Mouse (Mus musculus): ENCODE measurements at regions not wholly inside any gene's neighbourhood (a gene's known extent, or its start where the extent isn't known, plus 50 kb on each side); places are given as distances from the start of the nearest gene placed in this dataset.

- no peak overlapping the region for H3K27ac ChIP-seq (ENCODE audit: insufficient read depth, low read depth)
- no peak overlapping the region for H3K9ac ChIP-seq (ENCODE audit: insufficient read depth, low read depth)
- H3K4me1 ChIP-seq (ENCODE audit: control insufficient read depth in 1 of 2, insufficient read depth in 2 of 2), result no peaks in the 10 kb centered on the region
- dilution Hi-C loops (cut with MboI; ENCODE audit: extremely low pct_ligation_motif_present, extremely low pct_unique_long_range_greater_than_20kb, low sequenced_read_pairs) (no loop called here), in situ Hi-C loops (cut with MboI; ENCODE audit: low pct_ligation_motif_present, low pct_unique_long_range_greater_than_20kb, low sequenced_read_pairs) (no loop called here)
- no peaks in the 10 kb centered on the region for H3K79me2 ChIP-seq (replicated peaks; ENCODE audit: control insufficient read depth, extremely low read depth, insufficient read depth, poor library complexity, severe bottlenecking)
- H3K36me3 ChIP-seq (replicated peaks in 1 of 2; ENCODE audit: control insufficient read depth in 1 of 2, insufficient read depth in 1 of 2, low read length in 1 of 2), result no peaks in the 10 kb centered on the region
- no peak for TF ChIP-seq PAX5 (IDR thresholded peaks at IDR 0.05; ENCODE audit: low read length)
- TF ChIP-seq MYC (IDR thresholded peaks at IDR 0.05; ENCODE audit: low read depth, low read length), result no peak
- no peak for TF ChIP-seq NELFE (IDR thresholded peaks at IDR 0.05; ENCODE audit: low read depth, low read length)
- no peak for TF ChIP-seq SIN3A (IDR thresholded peaks at IDR 0.05; ENCODE audit: low read length)
- TF ChIP-seq KAT2A (IDR thresholded peaks at IDR 0.05; ENCODE audit: insufficient replicate concordance, low read length), result no peak
- no peak for TF ChIP-seq MAX (IDR thresholded peaks at IDR 0.05; ENCODE audit: low read length)
- H3K9me3 ChIP-seq (replicated peaks; ENCODE audit: low read length), result no peaks in the 10 kb centered on the region
- H3K27me3 ChIP-seq (replicated peaks), result no peaks in the 10 kb centered on the region
- H3K4me2 ChIP-seq (ENCODE audit: insufficient read depth, low read depth, poor library complexity, severe bottlenecking), result no peak overlapping the region
- no peak overlapping the region for H3K4me3 ChIP-seq (replicated peaks in 1 of 3; ENCODE audit: low read depth in 2 of 3, low read length in 2 of 3, poor library complexity in 1 of 3)
- DNase-seq (ENCODE audit: extremely low read depth), result no peak
Observed at GRCm38 (mm10) chr5:44886566-44887070, 87.1 kb upstream of the Ldb2 start.

- in situ Hi-C loops (cut with MboI; ENCODE audit: low pct_ligation_motif_present, low pct_unique_long_range_greater_than_20kb, low sequenced_read_pairs), result no loop called here
- TF ChIP-seq MYC (IDR thresholded peaks at IDR 0.05; ENCODE audit: low read depth, low read length) (no peak), ZKSCAN1 (IDR thresholded peaks at IDR 0.05; ENCODE audit: borderline replicate concordance, low read depth, low read length) (no peak), TCF12 (IDR thresholded peaks at IDR 0.05; ENCODE audit: low read depth, low read length) (no peak), SIN3A (IDR thresholded peaks at IDR 0.05; ENCODE audit: low read length) (no peak), MAX (IDR thresholded peaks at IDR 0.05; ENCODE audit: low read length) (no peak), E2F4 (IDR thresholded peaks at IDR 0.05; ENCODE audit: insufficient replicate concordance, low read depth, low read length) (no peak), POLR2A (IDR thresholded peaks at IDR 0.05; ENCODE audit: low read depth, low read length) (no peak), RAD21 (IDR thresholded peaks at IDR 0.05; ENCODE audit: low read depth, low read length) (no peak), RCOR1 (conservative IDR thresholded peaks at IDR 0.05; ENCODE audit: low read depth, low read length) (no peak), PAX5 (IDR thresholded peaks at IDR 0.05; ENCODE audit: low read length) (no peak), POLR2AphosphoS2 (IDR thresholded peaks at IDR 0.05; ENCODE audit: low read depth, low read length) (no peak), JUND (conservative IDR thresholded peaks at IDR 0.05; ENCODE audit: low read depth, low read length) (no peak), MAZ (IDR thresholded peaks at IDR 0.05; ENCODE audit: low read depth, low read length) (no peak)
- no peaks in the 10 kb centered on the region for H3K9me3 ChIP-seq (replicated peaks; ENCODE audit: low read length)
- H3K27ac ChIP-seq (ENCODE audit: insufficient read depth, low read depth), result no peak overlapping the region
- H3K27me3 ChIP-seq (replicated peaks), result no peaks in the 10 kb centered on the region
- H3K36me3 ChIP-seq (replicated peaks in 1 of 2; ENCODE audit: control insufficient read depth in 1 of 2, insufficient read depth in 1 of 2, low read length in 1 of 2), result no peaks in the 10 kb centered on the region
- no peak overlapping the region for H3K9ac ChIP-seq (ENCODE audit: insufficient read depth, low read depth)
- dilution Hi-C loops (cut with MboI; ENCODE audit: extremely low pct_ligation_motif_present, extremely low pct_unique_long_range_greater_than_20kb, low sequenced_read_pairs), result no loop called here
- no peaks in the 10 kb centered on the region for H3K4me1 ChIP-seq (ENCODE audit: control insufficient read depth in 1 of 2, insufficient read depth in 2 of 2)
- no peak overlapping the region for H3K4me2 ChIP-seq (ENCODE audit: insufficient read depth, low read depth, poor library complexity, severe bottlenecking)
- no peaks in the 10 kb centered on the region for H3K79me2 ChIP-seq (replicated peaks; ENCODE audit: control insufficient read depth, extremely low read depth, insufficient read depth, poor library complexity, severe bottlenecking)
- DNase-seq (ENCODE audit: extremely low read depth), result no peak
- no peak overlapping the region for H3K4me3 ChIP-seq (replicated peaks in 1 of 3; ENCODE audit: low read depth in 2 of 3, low read length in 2 of 3, poor library complexity in 1 of 3)
Observed at GRCm38 (mm10) chr5:44876946-44877345, 77.5 kb upstream of the Ldb2 start.
